ENCODE assay signal across 9 mouse cellular contexts in the genomic region with DNA sequence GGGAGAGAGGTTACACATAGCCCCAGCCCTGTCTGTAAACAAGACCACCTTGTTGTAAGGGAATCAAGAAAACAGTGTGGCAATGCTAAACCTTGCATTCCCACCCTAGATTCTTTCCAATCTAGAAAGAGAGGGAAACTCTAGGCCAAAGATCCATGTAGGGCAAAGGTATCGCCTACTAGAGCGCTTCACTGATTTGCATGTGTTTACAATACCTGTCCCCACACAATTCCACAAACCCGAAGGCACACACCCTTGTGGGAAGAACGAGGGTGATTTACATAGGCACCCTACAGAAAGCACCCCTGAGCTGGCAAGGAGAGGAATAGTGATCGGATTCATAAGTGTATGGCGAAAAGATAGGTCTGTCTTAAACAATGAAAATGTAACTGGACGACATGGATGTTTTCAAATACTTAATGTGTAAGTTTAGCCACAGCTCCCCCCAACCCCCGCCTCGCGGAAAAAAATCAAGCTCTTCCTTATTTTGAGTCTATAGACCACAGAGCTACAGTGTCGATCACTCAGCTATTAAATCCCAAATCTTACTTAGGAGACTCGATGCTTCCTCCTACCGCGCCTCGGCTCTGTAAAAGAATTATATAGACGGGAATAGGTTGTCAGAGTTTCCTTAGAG. TPM values are rescaled to one million over a fixed set of nuclear protein-coding genes. Genes with fewer than 3 reads are reported as not detected.
A peak's percentile ranks its signal among the peaks of the same experiment; 100 is the strongest.
DNase-seq lines count a peak whose midpoint lies in the region; ATAC-seq and TF ChIP-seq lines count a peak whose summit lies in the region.
"Had no signal": no experiment of that assay in that cellular context is flagged by ENCODE, and none has a peak within 500 bp of the region (broad histone marks: within the 10 kb centered on the region; RNA-seq: fewer than 3 reads in every experiment).

No protein-coding gene starts in this region.

- H3K4me3 ChIP-seq in heart, embryonic 15.5 days: peak overlapping the region; percentile 75
- peak overlapping the region; percentile 80 for H3K4me3 ChIP-seq in G1E (ENCODE audit: low read depth, low read length)
- peak overlapping the region; percentile 51 for H3K4me3 ChIP-seq in hindbrain, embryonic 15.5 days
- H3K4me3 ChIP-seq in megakaryocyte, embryonic 14.5 days (replicated peaks): peak overlapping the region; percentile 94

- H3K4me2 ChIP-seq in heart, embryonic 15.5 days: peak overlapping the region; percentile 90
- peak overlapping the region; percentile 93 for H3K4me2 ChIP-seq in hindbrain, embryonic 15.5 days

- H3K4me1 ChIP-seq in heart, embryonic 15.5 days (replicated peaks): peaks cover 36% of the 10 kb centered on the region
- H3K4me1 ChIP-seq in G1E (ENCODE audit: insufficient read depth, low read depth, low read length): peaks cover 68% of the 10 kb centered on the region
- peaks cover 8% of the 10 kb centered on the region for H3K4me1 ChIP-seq in hindbrain, embryonic 15.5 days (replicated peaks)
- H3K4me1 ChIP-seq in megakaryocyte, embryonic 14.5 days: peaks cover 77% of the 10 kb centered on the region

- peaks cover 3% of the 10 kb centered on the region; the same call in 1 of the 2 replicates for H3K9me3 ChIP-seq in heart, embryonic 15.5 days (replicated peaks)
- H3K9me3 ChIP-seq in G1E (replicated peaks): peaks cover 4% of the 10 kb centered on the region
- no peaks in the 10 kb centered on the region for H3K9me3 ChIP-seq in hindbrain, embryonic 15.5 days
- H3K9me3 ChIP-seq in megakaryocyte, embryonic 14.5 days: peaks cover 3% of the 10 kb centered on the region; the same call in 1 of the 2 replicates

- ATAC-seq in heart, embryonic 15.5 days (replicated peaks; ENCODE audit: insufficient number of reproducible peaks, insufficient read depth, low FRiP score, low read depth): no peak
- no peak for ATAC-seq in G1E (ENCODE audit: extremely low read depth, insufficient number of reproducible peaks, low FRiP score, poor library complexity, severe bottlenecking)
- no peak for ATAC-seq in hindbrain, embryonic 15.5 days (ENCODE audit: low FRiP score, low read depth)

- H3K27ac ChIP-seq in heart, embryonic 15.5 days: 0 out of 2 replicates have a peak overlapping the region, but pooled peaks have one; percentile 5
- H3K27ac ChIP-seq in hindbrain, embryonic 15.5 days (replicated peaks): no peak overlapping the region

- 32% methylated on average over 16 of the region's 16 CpGs for WGBS in heart, embryonic 15.5 days
- WGBS in hindbrain, embryonic 15.5 days: 26% methylated on average over 16 of the region's 16 CpGs

- TF ChIP-seq CTCF in G1E (IDR thresholded peaks at IDR 0.05; ENCODE audit: low read depth, low read length): no peak

- H3K36me3 ChIP-seq in heart, embryonic 15.5 days: no peaks in the 10 kb centered on the region
- H3K36me3 ChIP-seq in G1E (replicated peaks): peaks cover 12% of the 10 kb centered on the region
- no peaks in the 10 kb centered on the region for H3K36me3 ChIP-seq in hindbrain, embryonic 15.5 days
- H3K36me3 ChIP-seq in megakaryocyte, embryonic 14.5 days (replicated peaks; ENCODE audit: low read length): peaks cover 50% of the 10 kb centered on the region

- peak overlapping the region; percentile 71 for H3K9ac ChIP-seq in heart, embryonic 15.5 days
- no peak overlapping the region for H3K9ac ChIP-seq in hindbrain, embryonic 15.5 days

- H3K27me3 ChIP-seq in heart, embryonic 15.5 days: no peaks in the 10 kb centered on the region; the same call in 1 of the 2 replicates
- peaks cover 29% of the 10 kb centered on the region for H3K27me3 ChIP-seq in G1E (ENCODE audit: insufficient read depth, low read length)
- H3K27me3 ChIP-seq in hindbrain, embryonic 15.5 days: peaks cover 14% of the 10 kb centered on the region
- H3K27me3 ChIP-seq in megakaryocyte, embryonic 14.5 days (replicated peaks): no peaks in the 10 kb centered on the region

- DNase-seq in heart, postnatal 4 days: no peak
- DNase-seq in G1E (ENCODE audit: low spot score): no peak
- DNase-seq in right cerebral cortex, postnatal 14 days: no peak
- DNase-seq in layer of hippocampus, adult 8-10 months (ENCODE audit: low spot score in 2 of 2): no peak
- no peak for DNase-seq in right cerebral cortex, adult 18-20 months

RNA-seq across cellular contexts. Expression of a gene that starts 1.1 kb away (rescaled TPM):
- 17.8 and 19.0 TPM in 2 replicates for polyA plus RNA-seq in heart, embryonic 15.5 days (2015; fragmentation: Nextera tagmentation; extraction: Ambion mirVana)
- total RNA-seq in heart, postnatal 4 days (2021): 10 to 100 TPM; 13.2 TPM
- total RNA-seq in G1E (2014; fragmentation: Nextera tagmentation) (45.3 and 45.7 TPM in 2 replicates), G1E (2017) (77.1 and 91.6 TPM in 2 replicates)
- 2.4 and 2.9 TPM in 2 replicates for polyA plus RNA-seq in G1E (2012)
- polyA plus RNA-seq in hindbrain, embryonic 15.5 days (2015; fragmentation: Nextera tagmentation; extraction: Ambion mirVana): 8.3 and 8.8 TPM in 2 replicates
- 0.80 and 4.6 TPM in 2 replicates for polyA plus RNA-seq in megakaryocyte, embryonic 14.5 days (2012; ENCODE audit: insufficient read depth, low replicate concordance)
- total RNA-seq in layer of hippocampus, adult 8-10 months (2022): 1 to 10 TPM; 1.1 to 5.9 (median 4.1) TPM
- polyA plus RNA-seq: erythroblast, embryonic 14.5 days had no signal

RNA-seq across cellular contexts. Expression of a gene that starts 47.0 kb away (rescaled TPM):
- 22.5 and 23.2 TPM in 2 replicates for polyA plus RNA-seq in heart, embryonic 15.5 days (2015; fragmentation: Nextera tagmentation; extraction: Ambion mirVana)
- 100 to 1,000 TPM; 116 to 121 TPM for total RNA-seq in heart, postnatal 4 days (2021)
- total RNA-seq in G1E (2014; fragmentation: Nextera tagmentation) (42.4 and 66.4 TPM in 2 replicates), G1E (2017) (26.2 and 30.4 TPM in 2 replicates)
- 7.7 and 9.2 TPM in 2 replicates for polyA plus RNA-seq in G1E (2012)
- 16.0 and 17.4 TPM in 2 replicates for polyA plus RNA-seq in hindbrain, embryonic 15.5 days (2015; fragmentation: Nextera tagmentation; extraction: Ambion mirVana)
- polyA plus RNA-seq in megakaryocyte, embryonic 14.5 days (2012; ENCODE audit: insufficient read depth, low replicate concordance): 23.7 and 28.9 TPM in 2 replicates
- 10 to 100 TPM; 23.7 to 26.8 (median 25.7) TPM for total RNA-seq in layer of hippocampus, adult 8-10 months (2022)
